Mouse (Mus musculus) liver, adult 2 months (tissue): ENCODE results near the gene Kcnk13.

Experiments
- CTCF ChIP-seq: fragments of 200-500 bp; IDR thresholded peaks from 2 replicates; pipeline ENCODE4 v1.5.1; 2011; ENCODE audit warnings: low read depth, low read length, control low read depth
- POLR2A ChIP-seq: fragments of 200-500 bp; IDR thresholded peaks from 2 replicates; pipeline ENCODE4 v1.6.1; 2011; ENCODE audit warnings: low read length, control low read depth; ENCODE audit not compliant: insufficient read depth; ENCODE audit errors: extremely low read depth

- TF ChIP-seq POLR2A = no peak
- no peak for TF ChIP-seq CTCF
These were observed 125.0 kb downstream of the Kcnk13 start for GRCm38 (mm10) chr12:100089265-100089664.
